Mouse (Mus musculus) stomach, embryonic 16.5 days (tissue): ENCODE data around the gene Slc32a1. TPM values are rescaled to one million over a fixed set of nuclear protein-coding genes. Genes with fewer than 3 reads are reported as not detected.

Source experiments
- ATAC-seq: fragments of 200-750 bp; cut with Nextera tagmentation; 2 replicates; pipeline ENCODE4 v1.8.0; 2017; ENCODE audit warnings: moderate number of reproducible peaks, moderate TSS enrichment; ENCODE audit not compliant: insufficient read depth, low FRiP score
- H3K27ac ChIP-seq: fragments of 300-500 bp; sonication (generic); 2 replicates; pipeline ENCODE4 v1.5.1; 2014; ENCODE audit warnings: low read length
- H3K27me3 ChIP-seq: fragments of 300-500 bp; sonication (generic); 2 replicates; pipeline ENCODE4 v1.6.1; 2014; ENCODE audit warnings: low read length, control low read depth, mixed read lengths; ENCODE audit not compliant: control insufficient read depth, insufficient read depth
- H3K36me3 ChIP-seq: fragments of 300-500 bp; sonication (generic); 2 replicates; pipeline ENCODE4 v1.6.1; 2014; ENCODE audit warnings: low read length; ENCODE audit not compliant: control insufficient read depth, insufficient read depth
- H3K4me1 ChIP-seq: fragments of 300-500 bp; sonication (generic); 2 replicates; pipeline ENCODE4 v1.6.1; 2014; ENCODE audit warnings: low read length, control low read depth, mixed read lengths; ENCODE audit not compliant: control insufficient read depth, insufficient read depth
- H3K4me2 ChIP-seq: fragments of 300-500 bp; sonication (generic); 2 replicates; pipeline ENCODE4 v1.6.1; 2014; ENCODE audit warnings: low read depth, low read length, mixed read lengths
- H3K4me3 ChIP-seq: fragments of 300-500 bp; sonication (generic); replicated peaks from 2 replicates; pipeline ENCODE4 v1.5.1; 2014; ENCODE audit warnings: mild to moderate bottlenecking, low read length
- H3K9ac ChIP-seq: fragments of 300-500 bp; sonication (generic); 2 replicates; pipeline ENCODE4 v1.6.1; 2014; ENCODE audit warnings: low read length
- H3K9me3 ChIP-seq: fragments of 300-500 bp; sonication (generic); replicated peaks from 2 replicates; pipeline ENCODE4 v1.6.1; 2016; ENCODE audit warnings: low read length, control low read depth; ENCODE audit not compliant: control insufficient read depth
- WGBS: fragments of 180-500 bp; shearing (Covaris S2); extraction: QIAGEN DNeasy Blood & Tissue Kit; methylation state at CpG from one replicate; pipeline ENCODE4 v1.1.7; 2014; 5-methylcytosine and 5-hydroxymethylcytosine counted together
- polyA plus RNA-seq: library from polyadenylated mRNA; unstranded; fragments of >200 nt; fragmentation: Nextera tagmentation; extraction: Ambion mirVana; gene quantifications from 2 replicates; pipeline ENCODE4 v1.2.1, GENCODE M21; 2015

The Slc32a1 gene
- polyA plus RNA-seq, 1 experiment from 2014 or later = not detected

- H3K36me3 ChIP-seq = peaks cover 9% of the 10 kb centered on the region
- no peaks in the 10 kb centered on the region for H3K9me3 ChIP-seq
- no peak overlapping the region for H3K4me3 ChIP-seq
- H3K27me3 ChIP-seq = no peaks in the 10 kb centered on the region
- no peaks in the 10 kb centered on the region for H3K4me1 ChIP-seq
- no peak for ATAC-seq
- H3K9ac ChIP-seq = no peak overlapping the region
- WGBS = 73% methylated on average over 3 of the region's 3 CpGs
- H3K4me2 ChIP-seq = no peak overlapping the region
- no peak overlapping the region for H3K27ac ChIP-seq
Observed at GRCm38 (mm10) chr2:158643791-158644190, 33.2 kb downstream of the Slc32a1 start.

DNA sequence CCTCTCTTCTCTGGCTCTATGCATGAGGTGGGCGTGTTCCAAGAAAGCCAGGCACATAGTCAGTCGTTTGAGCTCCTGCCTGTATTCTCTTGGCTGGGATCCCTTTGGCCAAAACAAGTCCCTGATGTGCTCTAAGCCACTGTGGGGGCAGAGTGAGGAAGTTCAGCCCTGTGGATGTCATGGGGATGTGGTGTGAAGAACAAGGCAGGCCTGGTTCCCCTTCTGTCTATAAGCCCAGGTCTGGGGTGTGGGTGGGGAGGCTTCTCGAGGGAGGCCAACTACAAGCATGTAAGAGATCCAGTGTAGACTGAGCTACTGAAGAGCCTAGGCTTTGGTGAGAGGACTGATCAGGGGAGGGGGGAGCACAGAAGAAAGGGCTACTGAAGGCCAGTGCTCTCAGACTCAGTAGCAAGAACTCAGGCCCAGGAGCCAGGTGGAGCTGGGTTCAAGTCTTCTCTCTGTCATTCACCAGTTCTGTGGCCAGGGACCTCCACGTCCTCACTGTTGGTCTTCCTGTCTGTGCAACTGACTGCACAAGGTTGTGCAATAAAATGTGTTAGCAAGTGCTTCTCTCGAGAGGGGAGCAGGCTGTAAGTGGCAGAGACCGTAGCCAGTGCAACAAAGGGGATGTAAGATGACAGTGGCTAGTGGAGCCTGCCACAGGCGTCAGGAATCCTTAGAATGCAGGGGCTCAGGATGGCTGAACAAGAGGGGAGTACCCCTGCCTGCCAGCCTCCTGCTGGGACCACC, 40.8 kb downstream of the Slc32a1 start:
- H3K9me3 ChIP-seq = no peaks in the 10 kb centered on the region
- H3K27me3 ChIP-seq = no peaks in the 10 kb centered on the region
- no peak overlapping the region for H3K4me3 ChIP-seq
- H3K4me2 ChIP-seq = no peak overlapping the region
- no peak overlapping the region for H3K9ac ChIP-seq
- no peak overlapping the region for H3K27ac ChIP-seq
- no peaks in the 10 kb centered on the region for H3K4me1 ChIP-seq
- WGBS = 61% methylated on average over 7 of the region's 7 CpGs
- ATAC-seq = no peak
- H3K36me3 ChIP-seq = no peaks in the 10 kb centered on the region

GRCm38 (mm10) chr2:158652985-158653384, 42.4 kb downstream of the Slc32a1 start:
- Histone ChIP-seq H3K4me2 (no peak overlapping the region), H3K27me3 (no peaks in the 10 kb centered on the region), H3K9ac (no peak overlapping the region), H3K4me1 (no peaks in the 10 kb centered on the region), H3K9me3 (no peaks in the 10 kb centered on the region), H3K27ac (no peak overlapping the region), H3K36me3 (no peaks in the 10 kb centered on the region), H3K4me3 (no peak overlapping the region)
- ATAC-seq = peak; percentile 33; the same call in 1 of the 2 replicates
- 4% methylated on average over 4 of the region's 4 CpGs for WGBS

- H3K9me3 ChIP-seq = no peaks in the 10 kb centered on the region
- H3K27me3 ChIP-seq = no peaks in the 10 kb centered on the region
- H3K9ac ChIP-seq = no peak overlapping the region
- no peak for ATAC-seq
- peaks cover 4% of the 10 kb centered on the region; the same call in 1 of the 2 replicates for H3K4me1 ChIP-seq
- no peak overlapping the region for H3K4me2 ChIP-seq
- whole genome bisulfite sequencing = 59% methylated on average over 9 of the region's 9 CpGs
- H3K4me3 ChIP-seq = no peak overlapping the region
- no peak overlapping the region for H3K27ac ChIP-seq
- no peaks in the 10 kb centered on the region for H3K36me3 ChIP-seq
Observed at GRCm38 (mm10) chr2:158654717-158655116, 44.1 kb downstream of the Slc32a1 start.

DNA sequence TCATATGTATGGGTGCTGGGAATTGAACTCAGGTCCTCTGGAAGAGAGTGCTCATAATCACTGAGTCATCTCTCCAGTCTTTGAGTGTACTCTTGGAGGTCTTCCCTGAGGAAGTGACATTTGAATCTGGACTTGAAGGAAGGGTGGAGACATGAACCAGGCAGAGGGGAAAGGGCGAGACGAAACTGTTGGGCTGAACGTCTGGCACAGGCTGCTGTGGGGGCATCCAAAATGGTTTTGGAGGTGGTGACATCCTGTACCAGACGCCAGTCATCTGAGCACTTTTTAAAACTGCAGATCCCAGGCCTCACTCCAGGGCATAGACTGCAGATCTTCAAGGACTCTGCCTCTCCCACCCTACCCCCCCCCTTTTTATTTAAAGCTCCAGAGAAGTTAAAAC, 45.2 kb downstream of the Slc32a1 start:
- no peaks in the 10 kb centered on the region for H3K36me3 ChIP-seq
- no peaks in the 10 kb centered on the region for H3K27me3 ChIP-seq
- H3K4me2 ChIP-seq = no peak overlapping the region
- no peak overlapping the region for H3K27ac ChIP-seq
- peaks cover 4% of the 10 kb centered on the region; the same call in 1 of the 2 replicates for H3K4me1 ChIP-seq
- H3K4me3 ChIP-seq = no peak overlapping the region
- H3K9ac ChIP-seq = no peak overlapping the region
- no peaks in the 10 kb centered on the region for H3K9me3 ChIP-seq
- WGBS = 81% methylated on average over 4 of the region's 4 CpGs
- no peak for ATAC-seq

DNA sequence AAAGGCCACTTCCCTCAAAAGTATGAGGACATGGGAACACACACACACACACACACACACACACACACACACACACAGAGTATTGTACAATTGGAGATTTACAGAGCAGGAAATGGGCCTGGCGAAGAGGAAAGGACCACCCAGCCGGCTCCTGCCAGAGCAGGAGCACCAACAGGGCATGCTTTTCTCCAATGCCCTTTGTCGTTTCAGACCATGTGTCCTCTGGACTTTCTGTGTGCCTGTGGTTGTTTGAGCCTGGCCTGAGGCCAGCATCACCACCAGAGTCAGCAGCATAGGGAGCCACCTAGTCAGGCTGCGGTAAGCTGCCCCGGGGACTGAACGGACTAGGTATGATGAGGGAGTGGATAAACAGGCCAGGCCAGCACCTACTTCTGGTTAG, 48.3 kb downstream of the Slc32a1 start:
- Histone ChIP-seq H3K4me3 (no peak overlapping the region), H3K36me3 (no peaks in the 10 kb centered on the region), H3K4me1 (peaks cover 4% of the 10 kb centered on the region; the same call in 1 of the 2 replicates), H3K9me3 (no peaks in the 10 kb centered on the region), H3K4me2 (no peak overlapping the region), H3K9ac (no peak overlapping the region), H3K27ac (peak overlapping the region; percentile 74), H3K27me3 (no peaks in the 10 kb centered on the region)
- ATAC-seq = peak; percentile 68
- WGBS = 25% methylated on average over 6 of the region's 6 CpGs

- no peaks in the 10 kb centered on the region for H3K27me3 ChIP-seq
- H3K9ac ChIP-seq = no peak overlapping the region
- peak; percentile 17; the same call in 1 of the 2 replicates for ATAC-seq
- H3K4me1 ChIP-seq = peaks cover 4% of the 10 kb centered on the region; the same call in 1 of the 2 replicates
- H3K4me2 ChIP-seq = no peak overlapping the region
- H3K36me3 ChIP-seq = no peaks in the 10 kb centered on the region
- H3K4me3 ChIP-seq = no peak overlapping the region
- no peaks in the 10 kb centered on the region for H3K9me3 ChIP-seq
- H3K27ac ChIP-seq = peak overlapping the region; percentile 74
- WGBS = 49% methylated on average over 3 of the region's 3 CpGs
Observed at GRCm38 (mm10) chr2:158659346-158659745, 48.8 kb downstream of the Slc32a1 start.

GRCm38 (mm10) chr2:158665098-158665497, 54.5 kb downstream of the Slc32a1 start, which contains the start of gene Ppp1r16b:
Ppp1r16b (plus strand) TSS chr2:158665398.
- Histone ChIP-seq H3K9me3 (no peaks in the 10 kb centered on the region), H3K4me1 (peaks cover 6% of the 10 kb centered on the region; the same call in 1 of the 2 replicates), H3K27ac (no peak within 1 kb of the TSS), H3K4me2 (no peak within 1 kb of the TSS), H3K9ac (no peak within 1 kb of the TSS), H3K4me3 (no peak within 1 kb of the TSS), H3K27me3 (peaks cover 46% of the 10 kb centered on the region), H3K36me3 (no peaks in the 10 kb centered on the region)
- ATAC-seq = no peak
- WGBS = 58% methylated on average over 4 of the region's 4 CpGs
